Mouse (Mus musculus) B cell, adult 62 days (primary cell): ENCODE results near the gene Fam124a. TPM values are rescaled to one million over a fixed set of nuclear protein-coding genes. Genes with fewer than 3 reads are reported as not detected.

ENCODE experiments used
- total RNA-seq: library from RNA; stranded (reverse); gene quantifications from 4 replicates; pipeline ENCODE4 v1.2.4, GENCODE M21; 2023

Gene Fam124a
- not detected in 4 replicates for total RNA-seq

GRCm38 (mm10) chr14:62555309-62555829 lies at the start of gene Fam124a:
Gene Fam124a (plus strand): TSS chr14:62555737.

GRCm38 (mm10) chr14:62566821-62567220 lies 11.3 kb downstream of the Fam124a start, which contains the start of gene Gm4131:
Gene Gm4131 (minus strand): TSS chr14:62566921.

Other genes with a start within 250 kb of the Fam124a start
- gene Gucy1b2, start 99.4 kb upstream of the Fam124a start, total RNA-seq, result not detected in 4 replicates
- gene Gm4131, start 11.2 kb downstream of the Fam124a start, total RNA-seq, result not detected in 4 replicates
- gene Serpine3, start 107.9 kb downstream of the Fam124a start, total RNA-seq, result not detected in 4 replicates
- gene Ints6, start 205.4 kb downstream of the Fam124a start, total RNA-seq, result 76.3 to 92.7 TPM (median 84.6 TPM) in 4 replicates